Mouse (Mus musculus) frontal cortex, adult 2 months (tissue): ENCODE data around the gene Cables2. TPM values are rescaled to one million over a fixed set of nuclear protein-coding genes. Genes with fewer than 3 reads are reported as not detected.

Experiments
- DNase-seq, 2 experiments: peaks; one replicate each; pipeline ENCODE4 v3.0.0; 2022; ENCODE audit warnings: low spot score in 1 of 2; ENCODE audit errors: extremely low spot score in 1 of 2
- polyA plus RNA-seq: library from polyadenylated mRNA; depleted of rRNA; stranded (reverse); fragments of >200 nt; gene quantifications from 2 replicates; pipeline ENCODE4 v1.2.3, GENCODE M21; 2012; rRNA removed

Cables2 gene
- polyA plus RNA-seq: 31.1 and 33.3 TPM in 2 replicates

- DNase-seq: peak; percentile 92 to 93
Measured at GRCm38 (mm10) chr2:180273394-180274244, at the start of gene Cables2. Cables2 (minus strand) TSS chr2:180273496.

- DNase-seq: no peak
Measured at GRCm38 (mm10) chr2:180322674-180323355, 49.5 kb upstream of the Cables2 start.

GRCm38 (mm10) chr2:180320216-180320615 lies 46.9 kb upstream of the Cables2 start:
- no peak for DNase-seq

- no peak for DNase-seq
Measured at GRCm38 (mm10) chr2:180317591-180317990, 44.3 kb upstream of the Cables2 start.

GRCm38 (mm10) chr2:180314292-180314691 lies 41.0 kb upstream of the Cables2 start:
- DNase-seq: no peak

GRCm38 (mm10) chr2:180311147-180311546 lies 37.9 kb upstream of the Cables2 start:
- no peak for DNase-seq

GRCm38 (mm10) chr2:180307680-180308079 lies 34.4 kb upstream of the Cables2 start:
- DNase-seq: no peak

- no peak for DNase-seq
Measured at GRCm38 (mm10) chr2:180306423-180307168, 33.3 kb upstream of the Cables2 start.

- DNase-seq: no peak
Measured at GRCm38 (mm10) chr2:180306009-180306408, 32.7 kb upstream of the Cables2 start.

GRCm38 (mm10) chr2:180305490-180305889 lies 32.2 kb upstream of the Cables2 start:
- no peak for DNase-seq

GRCm38 (mm10) chr2:180304554-180304953 lies 31.3 kb upstream of the Cables2 start:
- no peak for DNase-seq

- no peak for DNase-seq
Measured at GRCm38 (mm10) chr2:180303468-180303867, 30.2 kb upstream of the Cables2 start.

GRCm38 (mm10) chr2:180302201-180302600 lies 28.9 kb upstream of the Cables2 start:
- no peak for DNase-seq

GRCm38 (mm10) chr2:180300771-180301170 lies 27.5 kb upstream of the Cables2 start:
- DNase-seq: no peak

GRCm38 (mm10) chr2:180300252-180300651 lies 27.0 kb upstream of the Cables2 start:
- no peak for DNase-seq

- DNase-seq: no peak
Measured at GRCm38 (mm10) chr2:180292906-180293305, 19.6 kb upstream of the Cables2 start.

- DNase-seq: no peak
Measured at GRCm38 (mm10) chr2:180292026-180292425, 18.7 kb upstream of the Cables2 start.

- DNase-seq: no peak
Measured at GRCm38 (mm10) chr2:180291566-180291965, 18.3 kb upstream of the Cables2 start.

- DNase-seq: no peak
Measured at GRCm38 (mm10) chr2:180290503-180290902, 17.2 kb upstream of the Cables2 start.

- no peak for DNase-seq
Measured at GRCm38 (mm10) chr2:180289440-180290108, 16.3 kb upstream of the Cables2 start, which contains the start of gene Rbbp8nl. Rbbp8nl (minus strand) TSS chr2:180289879.
